Mouse (Mus musculus): Measurements from ENCODE around the gene Slfn3. TPM values are rescaled to one million over a fixed set of nuclear protein-coding genes. Genes with fewer than 3 reads are reported as not detected.
"Not testable (repeated sequence)": the region's sequence is repeated elsewhere in the genome, so short reads cannot be mapped to it uniquely, and the experiment has no call there.

The Slfn3 gene
- polyA plus RNA-seq (2014; fragmentation: Nextera tagmentation; extraction: Ambion mirVana) = 0.08 and 0.42 TPM in 2 replicates

DNA sequence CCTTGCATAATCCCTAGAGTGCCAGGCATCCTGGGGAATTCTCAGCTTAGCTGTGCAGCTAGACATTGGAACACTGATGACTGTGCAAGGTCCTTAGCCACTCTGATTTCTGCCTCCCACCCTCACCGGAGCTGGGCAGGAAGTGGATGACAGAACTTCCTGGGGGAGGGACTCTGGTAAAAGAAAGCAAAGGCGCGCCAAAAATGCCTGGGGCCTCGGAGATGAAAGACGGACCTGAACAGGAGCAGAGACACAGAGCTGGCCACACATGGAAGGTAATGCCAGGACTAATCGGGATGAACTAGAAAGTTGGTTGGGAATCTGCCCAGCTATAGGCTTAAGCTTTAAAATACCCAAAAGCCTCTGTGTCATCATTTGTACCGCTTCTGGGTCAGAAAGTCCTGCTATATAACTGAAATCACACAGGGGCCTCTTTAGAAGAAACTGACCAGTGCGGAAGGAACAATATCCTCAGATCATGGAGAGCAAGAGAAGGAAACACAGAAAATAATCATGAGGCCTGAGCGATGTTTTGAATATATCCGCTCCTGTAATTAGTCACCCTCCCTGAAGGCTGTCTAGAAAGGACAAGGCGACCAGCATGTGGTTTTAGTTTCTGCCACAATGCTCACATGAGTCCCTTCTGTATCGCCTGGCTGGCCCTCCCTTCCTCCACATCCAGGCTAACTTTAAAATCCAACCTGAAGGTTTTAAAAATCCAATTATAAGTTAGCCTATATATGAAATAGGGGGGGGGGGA is at the start of gene Slfn3:
Slfn3 (plus strand) TSS at position 197 of the 760 bp plus-strand sequence.
- Histone ChIP-seq H3K9me3 (ENCODE audit: control insufficient read depth, low read length) (no peaks in the 10 kb centered on the region), H3K4me1 (ENCODE audit: control insufficient read depth, insufficient read depth, low read length) (no peaks in the 10 kb centered on the region), H3K4me2 (no peak within 1 kb of the TSS), H3K9ac (ENCODE audit: low read length) (no peak within 1 kb of the TSS), H3K36me3 (ENCODE audit: control insufficient read depth, insufficient read depth, low read length) (no peaks in the 10 kb centered on the region), H3K27me3 (ENCODE audit: control insufficient read depth, insufficient read depth, low read length) (no peaks in the 10 kb centered on the region), H3K4me3 (ENCODE audit: low read depth, low read length) (no peak within 1 kb of the TSS), H3K27ac (ENCODE audit: low read depth, low read length) (no peak within 1 kb of the TSS)
- no peak for ATAC-seq (ENCODE audit: low FRiP score)
- 88% methylated on average over 12 of the region's 12 CpGs for WGBS
- peak; percentile 70 for DNase-seq (ENCODE audit: low spot score, missing footprints)

DNA sequence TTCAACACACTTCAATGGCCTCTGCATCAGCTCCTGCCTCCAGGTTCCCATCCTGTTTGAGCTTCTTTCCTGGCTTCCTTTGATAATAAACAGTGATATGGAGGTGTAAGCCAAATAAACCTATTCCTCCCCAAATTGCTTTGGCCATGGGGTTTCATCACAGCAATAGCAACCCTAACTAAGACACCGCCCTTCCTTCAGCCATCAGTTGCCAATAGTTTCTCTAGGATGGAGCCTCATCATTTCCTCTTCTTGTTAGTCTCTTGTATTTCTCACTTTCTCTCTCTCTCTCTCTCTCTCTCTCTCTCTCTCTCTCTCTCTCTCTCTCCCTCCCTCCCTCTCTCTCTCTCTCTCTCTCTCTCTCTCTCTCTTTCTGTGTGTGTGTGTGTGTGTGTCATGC is 42.2 kb upstream of the Slfn3 start:
- H3K36me3 ChIP-seq (ENCODE audit: control insufficient read depth, insufficient read depth, low read length); H3K4me3 ChIP-seq (ENCODE audit: low read depth, low read length); H3K9me3 ChIP-seq (ENCODE audit: control insufficient read depth, low read length); H3K27me3 ChIP-seq (ENCODE audit: control insufficient read depth, insufficient read depth, low read length); H3K9ac ChIP-seq (ENCODE audit: low read length); H3K4me2 ChIP-seq; DNase-seq (ENCODE audit: low spot score, missing footprints); ATAC-seq (ENCODE audit: low FRiP score); H3K4me1 ChIP-seq (ENCODE audit: control insufficient read depth, insufficient read depth, low read length); H3K27ac ChIP-seq (ENCODE audit: low read depth, low read length): not testable (repeated sequence)
- no CpG with 5 or more reads among the region's 1 CpGs for WGBS

DNA sequence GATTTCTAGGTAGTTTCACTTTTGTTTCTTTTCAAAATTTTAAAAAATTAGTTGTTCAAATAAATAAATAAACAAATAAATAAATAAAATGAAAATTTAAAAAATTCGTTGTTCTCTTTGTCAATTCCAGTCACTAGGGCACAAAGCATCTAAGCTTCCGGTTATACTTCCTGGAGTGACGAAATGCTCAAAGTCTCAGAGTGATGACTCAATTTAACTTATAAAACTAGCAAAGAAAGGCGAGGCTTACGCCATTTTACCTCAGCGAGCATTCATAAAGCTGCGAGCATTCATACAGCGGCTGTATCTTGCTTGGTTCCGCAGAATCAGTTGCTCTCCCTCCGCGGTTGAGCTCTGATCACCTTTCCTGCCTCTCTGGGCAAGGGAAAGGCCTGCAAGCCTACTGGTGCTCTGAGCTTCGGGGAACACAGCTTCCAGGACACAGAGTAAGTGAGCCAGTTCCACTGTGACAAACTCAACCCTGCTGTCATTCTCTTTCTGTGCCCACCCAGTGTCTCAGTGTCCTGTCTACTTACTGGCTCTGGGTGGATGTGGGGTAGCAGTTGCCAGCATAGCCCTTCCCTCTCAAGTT is 16.1 kb upstream of the Slfn3 start, which contains the start of gene Slfn4:
Slfn4 (plus strand) TSS at position 239 of the 592 bp plus-strand sequence.
- ATAC-seq (ENCODE audit: low FRiP score) = no peak
- Histone ChIP-seq H3K9ac (ENCODE audit: low read length) (no peak within 1 kb of the TSS), H3K4me2 (no peak within 1 kb of the TSS), H3K27ac (ENCODE audit: low read depth, low read length) (no peak within 1 kb of the TSS), H3K27me3 (ENCODE audit: control insufficient read depth, insufficient read depth, low read length) (no peaks in the 10 kb centered on the region), H3K4me1 (ENCODE audit: control insufficient read depth, insufficient read depth, low read length) (no peaks in the 10 kb centered on the region), H3K9me3 (ENCODE audit: control insufficient read depth, low read length) (no peaks in the 10 kb centered on the region), H3K4me3 (ENCODE audit: low read depth, low read length) (no peak within 1 kb of the TSS), H3K36me3 (ENCODE audit: control insufficient read depth, insufficient read depth, low read length) (no peaks in the 10 kb centered on the region)
- WGBS = 83% methylated on average over 12 of the region's 12 CpGs
- peak; percentile 68 for DNase-seq (ENCODE audit: low spot score, missing footprints)

DNA sequence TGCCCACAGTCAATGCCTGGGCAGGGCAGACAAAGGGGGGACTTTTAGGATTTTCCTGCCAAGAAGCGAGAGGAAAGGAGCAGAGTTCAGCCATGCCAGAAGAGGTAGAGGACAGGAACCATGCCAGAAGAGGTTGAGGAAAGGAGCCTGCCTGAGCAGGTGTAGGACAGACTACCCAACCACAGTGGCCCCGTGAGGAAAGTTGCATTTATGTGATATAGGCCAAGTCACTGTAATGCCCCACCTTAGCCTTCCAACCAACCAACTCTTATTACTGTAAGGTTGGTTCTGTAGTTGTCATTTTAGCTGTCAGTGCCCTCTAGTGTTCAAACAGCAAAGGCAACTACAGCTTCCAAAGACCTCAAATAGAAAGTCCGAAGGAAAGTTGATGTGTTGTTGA is 871 bp downstream of the Slfn3 start:
- no peak overlapping the region for H3K4me3 ChIP-seq (ENCODE audit: low read depth, low read length)
- no peak overlapping the region for H3K27ac ChIP-seq (ENCODE audit: low read depth, low read length)
- H3K36me3 ChIP-seq (ENCODE audit: control insufficient read depth, insufficient read depth, low read length) = no peaks in the 10 kb centered on the region
- no peaks in the 10 kb centered on the region for H3K27me3 ChIP-seq (ENCODE audit: control insufficient read depth, insufficient read depth, low read length)
- ATAC-seq (ENCODE audit: low FRiP score) (no peak), DNase-seq (ENCODE audit: low spot score, missing footprints) (peak; percentile 82)
- no peaks in the 10 kb centered on the region for H3K9me3 ChIP-seq (ENCODE audit: control insufficient read depth, low read length)
- no peak overlapping the region for H3K9ac ChIP-seq (ENCODE audit: low read length)
- no peak overlapping the region for H3K4me2 ChIP-seq
- WGBS = 67% methylated on average over 3 of the region's 3 CpGs
- H3K4me1 ChIP-seq (ENCODE audit: control insufficient read depth, insufficient read depth, low read length) = no peaks in the 10 kb centered on the region

GRCm38 (mm10) chr11:83205002-83205401 is 13.9 kb downstream of the Slfn3 start:
- Histone ChIP-seq H3K4me1 (ENCODE audit: control insufficient read depth, insufficient read depth, low read length) (no peaks in the 10 kb centered on the region), H3K4me3 (ENCODE audit: low read depth, low read length) (no peak overlapping the region), H3K9me3 (ENCODE audit: control insufficient read depth, low read length) (no peaks in the 10 kb centered on the region), H3K27me3 (ENCODE audit: control insufficient read depth, insufficient read depth, low read length) (no peaks in the 10 kb centered on the region), H3K9ac (ENCODE audit: low read length) (no peak overlapping the region), H3K4me2 (no peak overlapping the region), H3K36me3 (ENCODE audit: control insufficient read depth, insufficient read depth, low read length) (no peaks in the 10 kb centered on the region), H3K27ac (ENCODE audit: low read depth, low read length) (no peak overlapping the region)
- DNase-seq (ENCODE audit: low spot score, missing footprints) (no peak), ATAC-seq (ENCODE audit: low FRiP score) (no peak)

DNA sequence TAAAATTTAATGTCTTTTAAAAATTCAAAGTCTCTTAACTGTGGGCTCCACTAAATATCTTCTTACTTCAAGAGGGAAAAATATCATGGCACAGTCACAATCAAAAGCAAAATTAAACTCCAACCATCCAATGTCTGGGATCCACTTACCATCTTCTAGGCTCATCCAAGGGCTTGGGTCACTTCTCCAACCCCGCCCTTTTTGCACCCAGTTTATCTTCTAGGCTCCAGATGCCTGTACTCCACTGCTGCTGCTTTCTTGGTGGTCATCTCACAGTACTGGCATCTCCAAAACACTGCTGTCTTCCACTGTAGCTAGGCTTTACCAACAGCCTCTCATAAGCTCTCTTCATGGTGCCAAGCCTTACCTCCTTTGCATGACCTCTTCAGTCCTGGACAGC is 25.0 kb downstream of the Slfn3 start:
- 61% methylated on average over 1 of the region's 1 CpGs for WGBS
- no peak for DNase-seq (ENCODE audit: low spot score, missing footprints)
- no peaks in the 10 kb centered on the region for H3K4me1 ChIP-seq (ENCODE audit: control insufficient read depth, insufficient read depth, low read length)
- no peak overlapping the region for H3K9ac ChIP-seq (ENCODE audit: low read length)
- H3K27ac ChIP-seq (ENCODE audit: low read depth, low read length) = no peak overlapping the region
- no peak for ATAC-seq (ENCODE audit: low FRiP score)
- no peaks in the 10 kb centered on the region for H3K9me3 ChIP-seq (ENCODE audit: control insufficient read depth, low read length)
- no peaks in the 10 kb centered on the region for H3K27me3 ChIP-seq (ENCODE audit: control insufficient read depth, insufficient read depth, low read length)
- no peak overlapping the region for H3K4me3 ChIP-seq (ENCODE audit: low read depth, low read length)
- H3K4me2 ChIP-seq = no peak overlapping the region
- H3K36me3 ChIP-seq (ENCODE audit: control insufficient read depth, insufficient read depth, low read length) = no peaks in the 10 kb centered on the region

GRCm38 (mm10) chr11:83221328-83221877 is 30.3 kb downstream of the Slfn3 start:
- WGBS = 79% methylated on average over 1 of the region's 1 CpGs
- H3K27me3 ChIP-seq (ENCODE audit: control insufficient read depth, insufficient read depth, low read length) = no peaks in the 10 kb centered on the region

GRCm38 (mm10) chr11:83223367-83223766 is 32.2 kb downstream of the Slfn3 start:
- no peak overlapping the region for H3K27ac ChIP-seq (ENCODE audit: low read depth, low read length)
- H3K4me3 ChIP-seq (ENCODE audit: low read depth, low read length) = no peak overlapping the region
- H3K4me1 ChIP-seq (ENCODE audit: control insufficient read depth, insufficient read depth, low read length) = no peaks in the 10 kb centered on the region
- no peaks in the 10 kb centered on the region for H3K36me3 ChIP-seq (ENCODE audit: control insufficient read depth, insufficient read depth, low read length)
- no peak overlapping the region for H3K9ac ChIP-seq (ENCODE audit: low read length)
- no peaks in the 10 kb centered on the region for H3K27me3 ChIP-seq (ENCODE audit: control insufficient read depth, insufficient read depth, low read length)
- no peak overlapping the region for H3K4me2 ChIP-seq
- 88% methylated on average over 7 of the region's 7 CpGs for WGBS
- ATAC-seq (ENCODE audit: low FRiP score) (no peak), DNase-seq (ENCODE audit: low spot score, missing footprints) (no peak)
- H3K9me3 ChIP-seq (ENCODE audit: control insufficient read depth, low read length) = no peaks in the 10 kb centered on the region

More at GRCm38 (mm10) chr11:83221328-83221877, 30.3 kb downstream of the Slfn3 start:
- Histone ChIP-seq H3K4me1 (ENCODE audit: control insufficient read depth, insufficient read depth, low read length) (no peaks in the 10 kb centered on the region), H3K36me3 (ENCODE audit: control insufficient read depth, insufficient read depth, low read length) (no peaks in the 10 kb centered on the region), H3K9ac (ENCODE audit: low read length) (no peak overlapping the region), H3K27ac (ENCODE audit: low read depth, low read length) (no peak overlapping the region), H3K4me3 (ENCODE audit: low read depth, low read length) (no peak overlapping the region), H3K9me3 (ENCODE audit: control insufficient read depth, low read length) (no peaks in the 10 kb centered on the region), H3K4me2 (no peak overlapping the region)
- ATAC-seq (ENCODE audit: low FRiP score) (no peak), DNase-seq (ENCODE audit: low spot score, missing footprints) (no peak)

DNA sequence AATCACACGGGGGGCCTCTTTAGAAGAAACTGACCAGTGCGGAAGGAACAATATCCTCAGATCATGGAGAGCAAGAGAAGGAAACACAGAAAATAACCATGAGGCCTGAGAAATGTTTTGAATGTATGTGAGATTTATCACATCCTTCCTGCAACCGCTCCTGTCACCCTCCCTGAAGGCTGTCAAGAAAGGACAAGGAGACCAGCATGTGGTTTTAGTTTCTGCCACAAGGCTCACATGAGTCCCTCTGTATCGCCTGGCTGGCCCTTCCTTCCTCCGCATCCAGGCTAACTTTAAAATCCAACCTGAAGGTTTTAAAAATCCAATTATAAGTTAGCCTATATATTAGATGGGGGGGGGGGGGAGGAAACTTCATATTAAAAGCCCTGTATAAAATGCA is 32.7 kb downstream of the Slfn3 start:
- 87% methylated on average over 5 of the region's 5 CpGs for WGBS
- H3K27ac ChIP-seq (ENCODE audit: low read depth, low read length); H3K4me3 ChIP-seq (ENCODE audit: low read depth, low read length); H3K9ac ChIP-seq (ENCODE audit: low read length); H3K9me3 ChIP-seq (ENCODE audit: control insufficient read depth, low read length); H3K4me2 ChIP-seq; DNase-seq (ENCODE audit: low spot score, missing footprints); H3K36me3 ChIP-seq (ENCODE audit: control insufficient read depth, insufficient read depth, low read length); ATAC-seq (ENCODE audit: low FRiP score); H3K4me1 ChIP-seq (ENCODE audit: control insufficient read depth, insufficient read depth, low read length); H3K27me3 ChIP-seq (ENCODE audit: control insufficient read depth, insufficient read depth, low read length): not testable (repeated sequence)

Data from midbrain, embryonic 11.5 days (tissue).